Mouse (Mus musculus) yolk sac, embryonic 10.5 days (tissue): Measurements from ENCODE around the gene Xrcc1.

ENCODE experiments used
- DNase-seq: peaks from one replicate; pipeline ENCODE4 v3.0.0-alpha.2; 2017; ENCODE audit warnings: low spot score

Gene Xrcc1

GRCm38 (mm10) chr7:24529580-24529979, 16.5 kb upstream of the Xrcc1 start:
- no peak for DNase-seq

GRCm38 (mm10) chr7:24530062-24530931, 15.8 kb upstream of the Xrcc1 start, which contains the start of gene Irgq:
Gene Irgq, plus strand, starts transcription at chr7:24530689.
- peak; percentile 97 for DNase-seq

GRCm38 (mm10) chr7:24531211-24531971, 14.7 kb upstream of the Xrcc1 start:
- DNase-seq = peak; percentile 71

- DNase-seq = no peak
These were observed 13.0 kb upstream of the Xrcc1 start for GRCm38 (mm10) chr7:24533031-24533571.

- DNase-seq = no peak
These were observed 12.3 kb upstream of the Xrcc1 start for GRCm38 (mm10) chr7:24533806-24534205.

- DNase-seq = no peak
These were observed 11.8 kb upstream of the Xrcc1 start for GRCm38 (mm10) chr7:24534301-24534700.

- no peak for DNase-seq
These were observed 9.0 kb upstream of the Xrcc1 start for GRCm38 (mm10) chr7:24537081-24537480.

GRCm38 (mm10) chr7:24537591-24537990, 8.5 kb upstream of the Xrcc1 start:
- no peak for DNase-seq

- no peak for DNase-seq
These were observed 7.9 kb upstream of the Xrcc1 start for GRCm38 (mm10) chr7:24538154-24538553.

- no peak for DNase-seq
These were observed 7.4 kb upstream of the Xrcc1 start for GRCm38 (mm10) chr7:24538701-24539100.

GRCm38 (mm10) chr7:24539686-24540085, 6.4 kb upstream of the Xrcc1 start:
- no peak for DNase-seq

- DNase-seq = no peak
These were observed 1.6 kb upstream of the Xrcc1 start for GRCm38 (mm10) chr7:24544506-24544905.

GRCm38 (mm10) chr7:24546634-24547389, 723 bp downstream of the Xrcc1 start:
- DNase-seq = peak; percentile 99

- no peak for DNase-seq
These were observed 1.5 kb downstream of the Xrcc1 start for GRCm38 (mm10) chr7:24547534-24548036.

GRCm38 (mm10) chr7:24551985-24552759, 6.1 kb downstream of the Xrcc1 start:
- peak; percentile 87 for DNase-seq

- no peak for DNase-seq
These were observed 9.7 kb downstream of the Xrcc1 start for GRCm38 (mm10) chr7:24555786-24556185.

GRCm38 (mm10) chr7:24561450-24561849, 15.4 kb downstream of the Xrcc1 start:
- no peak for DNase-seq

GRCm38 (mm10) chr7:24563191-24563836, 17.2 kb downstream of the Xrcc1 start:
- no peak for DNase-seq

GRCm38 (mm10) chr7:24563837-24564206, 17.7 kb downstream of the Xrcc1 start:
- no peak for DNase-seq

- DNase-seq = no peak
These were observed 18.6 kb downstream of the Xrcc1 start for GRCm38 (mm10) chr7:24564607-24565265.
